In genomic region chr10:99040171-99040570, GRCm38 (mm10) we compare ENCODE assay signal across 22 mouse cellular contexts.
DNase-seq lines count a peak whose midpoint lies in the region; ATAC-seq and TF ChIP-seq lines count a peak whose summit lies in the region.
"Had no signal": no experiment of that assay in that cellular context is flagged by ENCODE, and none has a peak within 500 bp of the region (broad histone marks: within the 10 kb centered on the region; RNA-seq: fewer than 3 reads in every experiment).

No protein-coding gene starts in this region.

- H3K27me3 ChIP-seq in heart, embryonic 10.5 days (ENCODE audit: insufficient read depth, poor library complexity, severe bottlenecking): no peaks in the 10 kb centered on the region
- no peaks in the 10 kb centered on the region for H3K27me3 ChIP-seq in heart, postnatal 0 days (ENCODE audit: control insufficient read depth, insufficient read depth, low read length)
- H3K27me3 ChIP-seq in midbrain, embryonic 11.5 days (ENCODE audit: control insufficient read depth, insufficient read depth, low read length): no peaks in the 10 kb centered on the region
- H3K27me3 ChIP-seq in midbrain, postnatal 0 days (ENCODE audit: insufficient read depth, low read length): no peaks in the 10 kb centered on the region
- H3K27me3 ChIP-seq: embryonic facial prominence, embryonic 13.5 days; embryonic facial prominence, embryonic 15.5 days; forebrain, embryonic 12.5 days had no signal

- no peak overlapping the region for H3K27ac ChIP-seq in heart, embryonic 10.5 days
- H3K27ac ChIP-seq in heart, postnatal 0 days (ENCODE audit: low read depth): no peak overlapping the region
- H3K27ac ChIP-seq in midbrain, embryonic 11.5 days (ENCODE audit: low read depth, low read length): no peak overlapping the region
- H3K27ac ChIP-seq in midbrain, postnatal 0 days (ENCODE audit: low read depth, low read length): no peak overlapping the region
- H3K27ac ChIP-seq: embryonic facial prominence, embryonic 13.5 days; embryonic facial prominence, embryonic 15.5 days; forebrain, embryonic 10.5 days; forebrain, embryonic 12.5 days had no signal

- 0 out of 2 replicates have a peak, but pooled peaks cover 8% of the 10 kb centered on the region for H3K4me1 ChIP-seq in heart, embryonic 10.5 days
- no peaks in the 10 kb centered on the region for H3K4me1 ChIP-seq in heart, postnatal 0 days (ENCODE audit: control insufficient read depth, insufficient read depth)
- H3K4me1 ChIP-seq in midbrain, embryonic 11.5 days (ENCODE audit: control insufficient read depth, insufficient read depth, low read length): no peaks in the 10 kb centered on the region
- no peaks in the 10 kb centered on the region for H3K4me1 ChIP-seq in midbrain, postnatal 0 days (ENCODE audit: insufficient read depth, low read length)
- H3K4me1 ChIP-seq: embryonic facial prominence, embryonic 13.5 days; embryonic facial prominence, embryonic 15.5 days; forebrain, embryonic 12.5 days had no signal

- 86% methylated on average over 5 of the region's 5 CpGs for WGBS in heart, embryonic 10.5 days
- WGBS in heart, postnatal 0 days: 75% methylated on average over 5 of the region's 5 CpGs
- 88% methylated on average over 5 of the region's 5 CpGs for WGBS in midbrain, embryonic 11.5 days
- WGBS in midbrain, postnatal 0 days: 94% methylated on average over 5 of the region's 5 CpGs

- H3K9ac ChIP-seq in heart, postnatal 0 days (replicated peaks; ENCODE audit: low read depth, low read length): no peak overlapping the region
- H3K9ac ChIP-seq in midbrain, embryonic 11.5 days (ENCODE audit: low read length): no peak overlapping the region
- H3K9ac ChIP-seq in midbrain, postnatal 0 days (replicated peaks; ENCODE audit: low read length, poor library complexity, severe bottlenecking): no peak overlapping the region
- H3K9ac ChIP-seq: embryonic facial prominence, embryonic 13.5 days; embryonic facial prominence, embryonic 15.5 days; forebrain, embryonic 12.5 days had no signal

- no peaks in the 10 kb centered on the region for H3K9me3 ChIP-seq in heart, embryonic 10.5 days
- no peaks in the 10 kb centered on the region for H3K9me3 ChIP-seq in heart, postnatal 0 days (replicated peaks; ENCODE audit: control insufficient read depth, low read length)
- H3K9me3 ChIP-seq in midbrain, embryonic 11.5 days (ENCODE audit: control insufficient read depth, low read length): no peaks in the 10 kb centered on the region
- no peaks in the 10 kb centered on the region for H3K9me3 ChIP-seq in midbrain, postnatal 0 days (ENCODE audit: low read length)
- H3K9me3 ChIP-seq: embryonic facial prominence, embryonic 13.5 days; embryonic facial prominence, embryonic 15.5 days; forebrain, embryonic 10.5 days; forebrain, embryonic 12.5 days had no signal

- DNase-seq in heart, adult 8-10 months (ENCODE audit: low spot score): peak; percentile 4
- no peak for DNase-seq in heart, embryonic 10.5 days (ENCODE audit: low spot score)
- DNase-seq in heart, postnatal 0 days (ENCODE audit: low spot score): no peak
- no peak for DNase-seq in heart, postnatal 4 days
- peak; percentile 23 for DNase-seq in midbrain, embryonic 11.5 days (ENCODE audit: low spot score, missing footprints)
- no peak for DNase-seq in midbrain, postnatal 0 days (ENCODE audit: low spot score)
- DNase-seq: adrenal gland, adult 2 months; adrenal gland, postnatal 10 days; adrenal gland, postnatal 25 days; cerebellum, adult 11 months; cerebellum, adult 18-20 months; cerebellum, adult 8-10 months; cerebellum, adult 9-11 months; cerebellum, postnatal 14 days; cerebellum, postnatal 36 days; embryo, embryonic 11 days had no signal

- no peaks in the 10 kb centered on the region for H3K36me3 ChIP-seq in heart, embryonic 10.5 days
- H3K36me3 ChIP-seq in heart, postnatal 0 days (replicated peaks; ENCODE audit: control insufficient read depth, insufficient read depth, low read length): no peaks in the 10 kb centered on the region
- no peaks in the 10 kb centered on the region for H3K36me3 ChIP-seq in midbrain, embryonic 11.5 days (ENCODE audit: control insufficient read depth, insufficient read depth, low read length)
- H3K36me3 ChIP-seq in midbrain, postnatal 0 days (ENCODE audit: insufficient read depth, low read length): no peaks in the 10 kb centered on the region
- H3K36me3 ChIP-seq: embryonic facial prominence, embryonic 13.5 days; embryonic facial prominence, embryonic 15.5 days; forebrain, embryonic 10.5 days; forebrain, embryonic 12.5 days had no signal

- no peak for TF ChIP-seq EP300 in heart, postnatal 0 days (IDR thresholded peaks at IDR 0.05; ENCODE audit: low read depth)

- H3K4me2 ChIP-seq in heart, postnatal 0 days (ENCODE audit: low read depth, low read length): no peak overlapping the region
- no peak overlapping the region for H3K4me2 ChIP-seq in midbrain, embryonic 11.5 days
- no peak overlapping the region for H3K4me2 ChIP-seq in midbrain, postnatal 0 days (ENCODE audit: low read depth, low read length, poor library complexity, severe bottlenecking)
- H3K4me2 ChIP-seq: embryonic facial prominence, embryonic 13.5 days; embryonic facial prominence, embryonic 15.5 days; forebrain, embryonic 12.5 days had no signal

- ATAC-seq in heart, postnatal 0 days (ENCODE audit: insufficient read depth, low read depth): 0 out of 2 replicates have a peak, but pooled peaks have one; percentile 24
- ATAC-seq in midbrain, embryonic 11.5 days (ENCODE audit: low FRiP score): no peak
- no peak for ATAC-seq in midbrain, postnatal 0 days (ENCODE audit: low FRiP score)
- ATAC-seq: forebrain, embryonic 14.5 days had no signal

- TF ChIP-seq CTCF in heart, postnatal 0 days (IDR thresholded peaks at IDR 0.05; ENCODE audit: low read depth): no peak
- TF ChIP-seq CTCF in midbrain, postnatal 0 days (IDR thresholded peaks at IDR 0.05): no peak

- H3K4me3 ChIP-seq in heart, embryonic 10.5 days: no peak overlapping the region
- no peak overlapping the region for H3K4me3 ChIP-seq in heart, postnatal 0 days (ENCODE audit: low read depth, low read length)
- H3K4me3 ChIP-seq in midbrain, embryonic 11.5 days (ENCODE audit: low read depth, low read length): no peak overlapping the region
- no peak overlapping the region for H3K4me3 ChIP-seq in midbrain, postnatal 0 days (ENCODE audit: low read depth, low read length)
- H3K4me3 ChIP-seq: embryonic facial prominence, embryonic 13.5 days; embryonic facial prominence, embryonic 15.5 days; erythroblast, embryonic 14.5 days; forebrain, embryonic 10.5 days; forebrain, embryonic 12.5 days had no signal

Comparison
In these comparisons a context has a peak if more than half of its experiments do, and no peak if none do; other contexts are left out.
1. DNase-seq: peak in heart, adult 8-10 months (single experiment) and midbrain, embryonic 11.5 days (single experiment); none in heart, embryonic 10.5 days (single experiment), heart, postnatal 0 days (single experiment), heart, postnatal 4 days (single experiment) and midbrain, postnatal 0 days (single experiment).